Mouse (Mus musculus): ENCODE data around the gene Usp48. TPM values are rescaled to one million over a fixed set of nuclear protein-coding genes. Genes with fewer than 3 reads are reported as not detected.

Gene Usp48
- polyA plus RNA-seq, 1 experiment, result 64.1 TPM

GRCm38 (mm10) chr4:137699264-137700211 is 106.0 kb downstream of the Usp48 start:
- H3K27ac ChIP-seq (ENCODE audit: insufficient read depth, low read length), result no peak overlapping the region
- no peaks in the 10 kb centered on the region; the same call in 1 of the 2 replicates for H3K27me3 ChIP-seq (ENCODE audit: control insufficient read depth, insufficient read depth, low read length)
- H3K4me1 ChIP-seq (ENCODE audit: control insufficient read depth, insufficient read depth, insufficient read length), result no peaks in the 10 kb centered on the region
- no peaks in the 10 kb centered on the region for H3K36me3 ChIP-seq (ENCODE audit: control insufficient read depth, insufficient read depth, low read length)
- TF ChIP-seq POLR2A (IDR thresholded peaks at IDR 0.05; ENCODE audit: low read depth, low read length), result no peak
- no peak for DNase-seq (ENCODE audit: low read depth in 1 of 2, low spot score in 2 of 2)
- H3K4me3 ChIP-seq (ENCODE audit: extremely low read depth, insufficient read depth, insufficient read length), result no peak overlapping the region
- 66% methylated on average over 21 of the region's 21 CpGs for WGBS

GRCm38 (mm10) chr4:137700960-137701359 is 107.4 kb downstream of the Usp48 start:
- Histone ChIP-seq H3K4me3 (ENCODE audit: extremely low read depth, insufficient read depth, insufficient read length) (no peak overlapping the region), H3K4me1 (ENCODE audit: control insufficient read depth, insufficient read depth, insufficient read length) (no peaks in the 10 kb centered on the region), H3K27me3 (ENCODE audit: control insufficient read depth, insufficient read depth, low read length) (no peaks in the 10 kb centered on the region; the same call in 1 of the 2 replicates), H3K27ac (ENCODE audit: insufficient read depth, low read length) (no peak overlapping the region), H3K36me3 (ENCODE audit: control insufficient read depth, insufficient read depth, low read length) (no peaks in the 10 kb centered on the region)
- DNase-seq (ENCODE audit: low read depth in 1 of 2, low spot score in 2 of 2), result no peak
- TF ChIP-seq CTCF (IDR thresholded peaks at IDR 0.05; ENCODE audit: extremely low read depth, insufficient read depth, insufficient read length, insufficient replicate concordance), result no peak
- TF ChIP-seq POLR2A (IDR thresholded peaks at IDR 0.05; ENCODE audit: low read depth, low read length), result no peak
- WGBS, result 62% methylated on average over 6 of the region's 6 CpGs

- Histone ChIP-seq H3K36me3 (ENCODE audit: control insufficient read depth, insufficient read depth, low read length) (no peaks in the 10 kb centered on the region), H3K4me3 (ENCODE audit: extremely low read depth, insufficient read depth, insufficient read length) (no peak overlapping the region), H3K27ac (ENCODE audit: insufficient read depth, low read length) (no peak overlapping the region), H3K27me3 (ENCODE audit: control insufficient read depth, insufficient read depth, low read length) (peaks cover 5% of the 10 kb centered on the region; the same call in 1 of the 2 replicates), H3K4me1 (ENCODE audit: control insufficient read depth, insufficient read depth, insufficient read length) (peaks cover 3% of the 10 kb centered on the region; the same call in 1 of the 2 replicates)
- TF ChIP-seq POLR2A (IDR thresholded peaks at IDR 0.05; ENCODE audit: low read depth, low read length), result no peak
- no peak for TF ChIP-seq CTCF (IDR thresholded peaks at IDR 0.05; ENCODE audit: extremely low read depth, insufficient read depth, insufficient read length, insufficient replicate concordance)
- DNase-seq (ENCODE audit: low read depth in 1 of 2, low spot score in 2 of 2), result no peak
- WGBS, result 70% methylated on average over 5 of the region's 5 CpGs
Measured at GRCm38 (mm10) chr4:137703077-137703476, 109.5 kb downstream of the Usp48 start.

GRCm38 (mm10) chr4:137704561-137704960 is 111.0 kb downstream of the Usp48 start:
- TF ChIP-seq CTCF (IDR thresholded peaks at IDR 0.05; ENCODE audit: extremely low read depth, insufficient read depth, insufficient read length, insufficient replicate concordance), result no peak
- no peak for TF ChIP-seq POLR2A (IDR thresholded peaks at IDR 0.05; ENCODE audit: low read depth, low read length)
- Histone ChIP-seq H3K36me3 (ENCODE audit: control insufficient read depth, insufficient read depth, low read length) (no peaks in the 10 kb centered on the region), H3K27ac (ENCODE audit: insufficient read depth, low read length) (no peak overlapping the region), H3K4me3 (ENCODE audit: extremely low read depth, insufficient read depth, insufficient read length) (no peak overlapping the region), H3K4me1 (ENCODE audit: control insufficient read depth, insufficient read depth, insufficient read length) (peaks cover 3% of the 10 kb centered on the region; the same call in 1 of the 2 replicates), H3K27me3 (ENCODE audit: control insufficient read depth, insufficient read depth, low read length) (peaks cover 5% of the 10 kb centered on the region; the same call in 1 of the 2 replicates)
- WGBS, result 69% methylated on average over 2 of the region's 2 CpGs
- DNase-seq (ENCODE audit: low read depth in 1 of 2, low spot score in 2 of 2), result no peak

GRCm38 (mm10) chr4:137705379-137705778 is 111.8 kb downstream of the Usp48 start:
- Histone ChIP-seq H3K4me1 (ENCODE audit: control insufficient read depth, insufficient read depth, insufficient read length) (peaks cover 3% of the 10 kb centered on the region; the same call in 1 of the 2 replicates), H3K36me3 (ENCODE audit: control insufficient read depth, insufficient read depth, low read length) (no peaks in the 10 kb centered on the region), H3K27ac (ENCODE audit: insufficient read depth, low read length) (no peak overlapping the region), H3K4me3 (ENCODE audit: extremely low read depth, insufficient read depth, insufficient read length) (no peak overlapping the region), H3K27me3 (ENCODE audit: control insufficient read depth, insufficient read depth, low read length) (peaks cover 5% of the 10 kb centered on the region; the same call in 1 of the 2 replicates)
- WGBS, result 89% methylated on average over 5 of the region's 5 CpGs
- DNase-seq (ENCODE audit: low read depth in 1 of 2, low spot score in 2 of 2), result no peak
- TF ChIP-seq CTCF (IDR thresholded peaks at IDR 0.05; ENCODE audit: extremely low read depth, insufficient read depth, insufficient read length, insufficient replicate concordance), result no peak
- no peak for TF ChIP-seq POLR2A (IDR thresholded peaks at IDR 0.05; ENCODE audit: low read depth, low read length)

GRCm38 (mm10) chr4:137706510-137706909 is 113.0 kb downstream of the Usp48 start:
- Histone ChIP-seq H3K4me3 (ENCODE audit: extremely low read depth, insufficient read depth, insufficient read length) (no peak overlapping the region), H3K36me3 (ENCODE audit: control insufficient read depth, insufficient read depth, low read length) (no peaks in the 10 kb centered on the region), H3K27ac (ENCODE audit: insufficient read depth, low read length) (no peak overlapping the region), H3K4me1 (ENCODE audit: control insufficient read depth, insufficient read depth, insufficient read length) (peaks cover 3% of the 10 kb centered on the region; the same call in 1 of the 2 replicates), H3K27me3 (ENCODE audit: control insufficient read depth, insufficient read depth, low read length) (peaks cover 5% of the 10 kb centered on the region; the same call in 1 of the 2 replicates)
- TF ChIP-seq POLR2A (IDR thresholded peaks at IDR 0.05; ENCODE audit: low read depth, low read length), result no peak
- no peak for TF ChIP-seq CTCF (IDR thresholded peaks at IDR 0.05; ENCODE audit: extremely low read depth, insufficient read depth, insufficient read length, insufficient replicate concordance)
- WGBS, result 81% methylated on average over 7 of the region's 7 CpGs
- no peak for DNase-seq (ENCODE audit: low read depth in 1 of 2, low spot score in 2 of 2)

Data from spleen, adult 2 months (tissue).